19 mouse cellular contexts compared by ENCODE assay signal in the genomic region with DNA sequence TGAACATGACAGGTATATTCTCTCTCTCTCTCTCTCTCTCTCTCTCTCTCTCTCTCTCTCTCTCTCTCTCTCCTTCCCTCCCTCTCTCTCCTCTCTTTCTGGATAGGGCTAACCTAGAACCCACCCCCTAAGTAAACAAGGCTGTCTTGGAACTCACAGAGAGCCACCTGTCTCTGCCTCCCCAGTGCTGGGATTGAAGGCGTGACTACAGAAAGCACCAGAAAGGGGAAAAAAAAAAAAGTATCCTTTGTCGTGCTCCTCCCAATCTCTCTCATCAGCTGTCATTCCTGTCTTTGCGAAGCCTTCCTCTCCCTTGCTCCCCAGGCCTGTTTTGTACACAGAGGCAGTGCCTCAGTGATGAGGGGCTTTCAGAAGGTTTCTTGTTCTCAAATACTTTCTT.
"Had no signal": no experiment of that assay in that cellular context is flagged by ENCODE, and none has a peak within 500 bp of the region (broad histone marks: within the 10 kb centered on the region; RNA-seq: fewer than 3 reads in every experiment).

No protein-coding gene starts in this region.

- H3K9ac ChIP-seq: kidney, embryonic 15.5 days; limb, embryonic 13.5 days; liver, embryonic 12.5 days; liver, embryonic 15.5 days; midbrain, embryonic 12.5 days; midbrain, embryonic 15.5 days; neural tube, embryonic 13.5 days had no signal

- H3K4me2 ChIP-seq: kidney, embryonic 15.5 days; limb, embryonic 13.5 days; liver, embryonic 12.5 days; liver, embryonic 15.5 days; midbrain, embryonic 12.5 days; midbrain, embryonic 15.5 days; neural tube, embryonic 13.5 days had no signal

- H3K4me3 ChIP-seq: kidney, embryonic 15.5 days; limb, embryonic 10.5 days; limb, embryonic 13.5 days; liver, embryonic 12.5 days; liver, embryonic 15.5 days; midbrain, embryonic 12.5 days; midbrain, embryonic 15.5 days; neural tube, embryonic 13.5 days had no signal

- H3K9me3 ChIP-seq: kidney, embryonic 15.5 days; limb, embryonic 10.5 days; limb, embryonic 13.5 days; liver, embryonic 12.5 days; liver, embryonic 15.5 days; midbrain, embryonic 12.5 days; midbrain, embryonic 15.5 days; neural tube, embryonic 13.5 days had no signal

- H3K36me3 ChIP-seq: kidney, embryonic 15.5 days; limb, embryonic 10.5 days; limb, embryonic 13.5 days; liver, embryonic 12.5 days; liver, embryonic 15.5 days; midbrain, embryonic 12.5 days; midbrain, embryonic 15.5 days; neural tube, embryonic 13.5 days had no signal

- H3K27me3 ChIP-seq: kidney, embryonic 15.5 days; limb, embryonic 13.5 days; liver, embryonic 12.5 days; liver, embryonic 15.5 days; midbrain, embryonic 15.5 days had no signal

- H3K27ac ChIP-seq: kidney, embryonic 15.5 days; limb, embryonic 13.5 days; liver, embryonic 12.5 days; liver, embryonic 15.5 days; midbrain, embryonic 12.5 days; midbrain, embryonic 15.5 days; neural tube, embryonic 13.5 days had no signal

- DNase-seq: kidney, adult 11 months; kidney, adult 8-10 months; kidney, postnatal 10 days; kidney, postnatal 36 days; liver; lung, adult 2 months; retina, postnatal 1 day; right cerebral cortex, postnatal 25 days; thymus, adult 2 months; thymus, postnatal 14 days; thymus, postnatal 4 days had no signal
